Mouse (Mus musculus): ENCODE measurements at regions not wholly inside any gene's neighbourhood (a gene's known extent, or its start where the extent isn't known, plus 50 kb on each side); places are given as distances from the start of the nearest gene placed in this dataset.

DNA sequence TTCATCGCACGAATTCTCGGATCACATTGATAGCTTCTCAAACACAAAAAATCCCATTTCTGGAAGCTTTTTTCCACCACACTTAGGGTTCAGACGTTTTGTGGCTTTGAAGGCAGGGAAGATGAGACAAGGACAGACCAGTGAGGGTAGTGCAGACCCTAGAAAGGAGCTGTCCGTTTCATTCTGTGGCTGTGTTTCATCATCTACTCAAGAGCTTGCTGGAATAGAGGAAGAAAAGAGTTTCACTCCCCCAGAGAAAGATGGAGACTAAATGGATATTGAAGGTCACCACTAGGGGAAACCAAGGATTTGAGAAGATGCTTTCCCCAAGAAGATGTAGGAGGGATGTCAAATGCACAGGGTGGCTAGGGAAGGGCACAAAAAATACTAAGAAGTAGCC lies 171.3 kb upstream of the Kbtbd8 start:
- H3K4me3 ChIP-seq (ENCODE audit: insufficient read depth, low read depth, low read length), result no peak overlapping the region
- no peak overlapping the region for H3K27ac ChIP-seq (replicated peaks; ENCODE audit: low read depth, low read length)
- peaks cover 4% of the 10 kb centered on the region for H3K4me1 ChIP-seq (ENCODE audit: control insufficient read depth, insufficient read depth, insufficient read length, low read length)

DNA sequence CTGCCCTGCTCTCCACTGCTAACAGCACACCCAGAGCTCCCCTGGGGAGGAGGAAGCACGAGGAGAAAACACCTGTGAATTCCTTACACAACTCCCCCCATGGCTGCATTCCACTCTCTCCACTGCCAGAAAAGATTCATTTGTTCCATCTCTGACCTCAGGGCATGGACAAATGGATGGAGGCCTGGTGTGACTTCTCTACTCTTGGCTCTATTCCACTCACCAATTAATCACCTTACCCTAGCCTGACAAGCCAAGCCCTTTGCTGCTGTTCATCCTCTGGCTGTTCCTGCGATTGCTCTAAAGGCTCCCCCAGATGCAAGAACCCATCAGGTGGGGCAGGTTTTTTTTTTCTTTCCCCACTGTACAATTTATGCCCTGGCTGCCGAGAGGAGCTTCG lies 172.8 kb upstream of the Kbtbd8 start:
- Histone ChIP-seq H3K4me3 (ENCODE audit: insufficient read depth, low read depth, low read length) (no peak overlapping the region), H3K4me1 (ENCODE audit: control insufficient read depth, insufficient read depth, insufficient read length, low read length) (peaks cover 3% of the 10 kb centered on the region; the same call in 1 of the 2 replicates), H3K27ac (replicated peaks; ENCODE audit: low read depth, low read length) (no peak overlapping the region)

DNA sequence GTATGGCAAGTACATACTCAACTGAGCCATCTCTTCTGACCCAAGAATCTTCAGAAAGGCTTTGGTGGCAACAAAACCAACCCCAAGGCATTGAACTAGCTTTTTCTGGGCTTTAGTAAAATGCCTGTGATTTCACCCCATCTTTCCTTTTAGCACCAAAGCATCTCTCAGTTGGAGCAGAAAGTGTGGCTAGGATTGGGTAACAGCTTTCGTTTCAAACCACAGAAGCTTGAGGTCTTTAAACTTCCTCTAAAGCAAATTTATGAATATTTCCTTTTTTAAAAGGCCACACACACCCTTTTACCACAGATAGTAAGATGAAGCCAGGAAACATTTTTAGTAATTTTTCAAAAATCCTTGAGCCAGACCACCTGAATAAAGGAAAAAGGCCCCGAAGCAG lies 178.1 kb upstream of the Kbtbd8 start:
- Histone ChIP-seq H3K27ac (replicated peaks; ENCODE audit: low read depth, low read length) (no peak overlapping the region), H3K4me3 (ENCODE audit: insufficient read depth, low read depth, low read length) (no peak overlapping the region), H3K4me1 (ENCODE audit: control insufficient read depth, insufficient read depth, insufficient read length, low read length) (no peaks in the 10 kb centered on the region; the same call in 1 of the 2 replicates)

GRCm38 (mm10) chr6:94936206-94936605 lies 180.8 kb upstream of the Kbtbd8 start:
- no peaks in the 10 kb centered on the region; the same call in 1 of the 2 replicates for H3K4me1 ChIP-seq (ENCODE audit: control insufficient read depth, insufficient read depth, insufficient read length, low read length)
- no peak overlapping the region for H3K4me3 ChIP-seq (ENCODE audit: insufficient read depth, low read depth, low read length)
- no peak overlapping the region for H3K27ac ChIP-seq (replicated peaks; ENCODE audit: low read depth, low read length)

DNA sequence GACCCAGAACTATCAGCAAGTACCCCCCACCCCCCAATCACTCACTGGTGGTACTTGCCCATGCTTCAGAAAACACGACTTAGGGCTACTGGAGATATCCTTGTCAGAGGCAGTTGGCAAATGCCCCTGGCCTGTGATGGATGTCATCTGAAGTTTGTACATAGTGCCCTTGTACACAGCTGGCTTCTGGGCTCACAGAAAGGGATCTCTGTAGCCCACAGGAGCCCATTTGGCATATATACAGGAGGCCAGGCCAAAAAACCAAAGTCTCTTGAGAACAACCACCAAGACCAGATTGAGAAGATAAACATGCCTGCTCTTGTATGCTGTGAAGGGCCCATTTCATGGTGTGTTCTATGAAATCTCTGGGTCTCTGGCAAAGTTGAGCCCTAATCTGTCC lies 181.3 kb upstream of the Kbtbd8 start:
- no peaks in the 10 kb centered on the region; the same call in 1 of the 2 replicates for H3K4me1 ChIP-seq (ENCODE audit: control insufficient read depth, insufficient read depth, insufficient read length, low read length)
- no peak overlapping the region for H3K4me3 ChIP-seq (ENCODE audit: insufficient read depth, low read depth, low read length)
- H3K27ac ChIP-seq (replicated peaks; ENCODE audit: low read depth, low read length), result no peak overlapping the region

DNA sequence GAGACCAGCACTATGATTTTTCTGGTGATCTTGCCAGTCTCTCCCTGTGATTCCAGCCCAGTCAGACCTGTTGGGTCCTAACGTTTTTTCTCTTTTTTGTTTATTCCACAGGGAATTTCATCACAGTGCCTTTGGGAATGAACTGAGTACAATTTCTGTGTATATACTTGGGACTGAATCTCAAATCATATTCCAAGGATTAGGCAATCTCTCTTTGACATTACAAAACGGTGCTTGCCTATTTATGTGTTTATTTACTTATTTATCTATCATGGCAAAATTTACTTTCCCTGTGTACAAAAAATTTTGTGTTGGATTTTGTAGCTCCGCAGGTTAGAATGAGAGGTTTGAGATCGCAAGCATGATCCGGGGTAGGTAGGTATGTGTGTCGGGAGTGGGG lies 189.2 kb upstream of the Kbtbd8 start:
- Histone ChIP-seq H3K4me1 (ENCODE audit: control insufficient read depth, insufficient read depth, insufficient read length, low read length) (0 out of 2 replicates have a peak, but pooled peaks cover 2% of the 10 kb centered on the region), H3K4me3 (ENCODE audit: insufficient read depth, low read depth, low read length) (no peak overlapping the region), H3K27ac (replicated peaks; ENCODE audit: low read depth, low read length) (0 out of 2 replicates have a peak overlapping the region, but pooled peaks have one; percentile 39)

- Histone ChIP-seq H3K4me1 (ENCODE audit: control insufficient read depth, insufficient read depth, insufficient read length, low read length) (0 out of 2 replicates have a peak, but pooled peaks cover 2% of the 10 kb centered on the region), H3K4me3 (ENCODE audit: insufficient read depth, low read depth, low read length) (no peak overlapping the region)
These were observed 190.3 kb upstream of the Kbtbd8 start for GRCm38 (mm10) chr6:94926652-94927211.

GRCm38 (mm10) chr6:94925408-94925807 lies 191.6 kb upstream of the Kbtbd8 start:
- Histone ChIP-seq H3K4me3 (ENCODE audit: insufficient read depth, low read depth, low read length) (no peak overlapping the region), H3K27ac (replicated peaks; ENCODE audit: low read depth, low read length) (no peak overlapping the region), H3K4me1 (ENCODE audit: control insufficient read depth, insufficient read depth, insufficient read length, low read length) (0 out of 2 replicates have a peak, but pooled peaks cover 2% of the 10 kb centered on the region)

More at GRCm38 (mm10) chr6:94926652-94927211, 190.3 kb upstream of the Kbtbd8 start:
- H3K27ac ChIP-seq (replicated peaks; ENCODE audit: low read depth, low read length), result no peak overlapping the region

DNA sequence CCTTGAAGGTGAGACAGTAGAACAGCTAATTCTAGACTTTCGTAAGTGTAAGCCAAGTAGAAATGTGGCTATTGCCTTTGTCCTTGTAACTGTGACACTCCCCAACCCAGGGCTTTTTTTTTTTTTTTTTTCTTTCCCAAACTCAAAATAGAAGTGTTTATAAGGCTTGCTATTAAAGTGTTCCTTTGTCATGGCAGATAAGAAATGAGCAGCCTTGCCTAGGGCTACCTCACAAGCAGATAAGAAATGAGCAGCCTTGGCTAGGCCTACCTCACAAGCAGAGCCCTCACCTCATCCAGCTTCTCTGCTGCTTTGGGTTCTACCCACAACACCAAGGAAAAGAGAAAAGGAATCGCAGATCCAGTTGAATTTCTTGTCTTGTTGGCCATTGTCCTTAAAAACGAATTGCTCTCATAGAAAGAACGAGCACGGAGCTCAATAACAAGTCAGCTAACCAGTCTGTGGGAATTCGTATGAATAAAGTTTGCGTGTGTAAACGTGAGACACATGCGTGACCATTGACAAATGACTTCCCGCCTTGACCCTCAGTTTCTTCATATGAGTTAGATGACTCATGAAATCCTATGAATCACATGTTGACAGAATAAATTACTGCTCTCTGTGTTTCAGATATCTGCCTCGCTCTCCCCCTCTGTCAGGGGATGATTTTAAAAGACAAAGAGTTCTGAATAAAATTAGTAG lies 192.6 kb upstream of the Kbtbd8 start:
- Histone ChIP-seq H3K27ac (replicated peaks; ENCODE audit: low read depth, low read length) (peak overlapping the region; percentile 2; the same call in 1 of the 2 replicates), H3K4me1 (ENCODE audit: control insufficient read depth, insufficient read depth, insufficient read length, low read length) (0 out of 2 replicates have a peak, but pooled peaks cover 2% of the 10 kb centered on the region), H3K4me3 (ENCODE audit: insufficient read depth, low read depth, low read length) (no peak overlapping the region)

- Histone ChIP-seq H3K4me1 (ENCODE audit: control insufficient read depth, insufficient read depth, insufficient read length, low read length) (0 out of 2 replicates have a peak, but pooled peaks cover 2% of the 10 kb centered on the region), H3K27ac (replicated peaks; ENCODE audit: low read depth, low read length) (no peak overlapping the region), H3K4me3 (ENCODE audit: insufficient read depth, low read depth, low read length) (no peak overlapping the region)
These were observed 195.3 kb upstream of the Kbtbd8 start for GRCm38 (mm10) chr6:94921741-94922140.

- H3K4me1 ChIP-seq (ENCODE audit: control insufficient read depth, insufficient read depth, insufficient read length, low read length), result 0 out of 2 replicates have a peak, but pooled peaks cover 2% of the 10 kb centered on the region
- no peak overlapping the region for H3K4me3 ChIP-seq (ENCODE audit: insufficient read depth, low read depth, low read length)
- no peak overlapping the region for H3K27ac ChIP-seq (replicated peaks; ENCODE audit: low read depth, low read length)
These were observed 196.3 kb upstream of the Kbtbd8 start for GRCm38 (mm10) chr6:94920770-94921169.

DNA sequence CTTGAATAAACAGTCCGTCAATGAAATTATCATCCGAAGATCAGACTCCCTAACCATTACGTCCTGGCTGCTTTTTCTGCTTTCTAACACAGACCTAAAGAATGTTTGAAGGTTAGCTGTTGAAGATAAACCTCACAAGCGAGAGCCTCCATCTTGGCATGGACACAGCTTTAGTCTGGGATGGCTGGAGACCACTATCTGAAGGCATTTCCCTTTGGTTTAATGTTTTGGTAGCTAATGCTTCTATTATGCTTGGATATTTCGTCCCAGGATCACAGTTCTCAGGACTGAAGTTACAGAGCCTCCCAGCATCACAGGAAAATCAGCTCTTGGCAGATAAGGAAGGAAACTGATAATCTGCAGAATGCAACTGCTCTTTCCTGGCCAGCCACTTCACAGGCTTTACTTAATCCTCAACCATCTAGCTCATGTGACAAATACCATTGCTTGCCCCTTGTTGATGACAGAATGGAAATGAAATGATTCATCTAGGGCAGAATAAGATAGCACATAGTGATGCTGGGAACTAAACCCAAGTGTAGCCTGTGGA lies 197.8 kb upstream of the Kbtbd8 start:
- H3K4me1 ChIP-seq (ENCODE audit: control insufficient read depth, insufficient read depth, insufficient read length, low read length), result no peaks in the 10 kb centered on the region
- H3K27ac ChIP-seq (replicated peaks; ENCODE audit: low read depth, low read length), result no peak overlapping the region
- H3K4me3 ChIP-seq (ENCODE audit: insufficient read depth, low read depth, low read length), result no peak overlapping the region

DNA sequence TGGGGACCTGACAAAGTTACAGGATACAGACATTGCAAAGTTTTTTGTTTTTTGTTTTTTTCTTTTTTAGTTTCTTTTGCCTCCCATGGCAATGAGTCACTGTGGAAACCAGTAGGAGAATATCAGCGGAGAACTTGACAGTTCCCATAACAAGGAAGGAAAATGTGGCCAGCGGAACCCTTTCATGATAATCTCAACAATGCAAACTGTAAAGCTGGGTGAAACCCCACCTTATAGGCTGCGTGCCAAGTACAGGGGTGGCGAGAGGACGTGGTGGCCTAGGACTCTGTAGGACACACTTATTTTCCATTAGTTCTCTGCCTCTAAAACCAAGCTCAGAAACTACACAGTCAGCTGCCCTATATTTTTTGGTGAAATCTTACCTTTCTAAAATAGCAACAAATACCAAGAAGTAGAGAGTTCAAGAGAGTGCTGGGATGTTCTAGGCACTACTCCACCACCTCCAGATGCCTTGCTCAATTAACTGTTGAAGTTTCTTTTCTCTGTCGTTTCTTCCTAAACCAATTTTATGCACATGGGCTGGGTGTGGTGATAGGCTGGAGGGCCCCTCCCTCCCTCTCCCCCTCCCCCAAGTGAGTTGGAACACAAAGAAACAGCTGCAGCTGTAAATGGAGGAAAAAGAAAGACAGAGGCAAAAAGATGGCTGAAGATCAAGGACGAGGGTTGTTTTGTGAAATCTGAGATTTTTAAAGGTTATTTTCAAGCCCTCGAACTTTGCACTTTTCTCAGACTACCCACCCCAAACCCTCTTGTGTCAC lies 201.0 kb upstream of the Kbtbd8 start:
- Histone ChIP-seq H3K4me1 (ENCODE audit: control insufficient read depth, insufficient read depth, insufficient read length, low read length) (no peaks in the 10 kb centered on the region), H3K27ac (replicated peaks; ENCODE audit: low read depth, low read length) (no peak overlapping the region), H3K4me3 (ENCODE audit: insufficient read depth, low read depth, low read length) (no peak overlapping the region)

DNA sequence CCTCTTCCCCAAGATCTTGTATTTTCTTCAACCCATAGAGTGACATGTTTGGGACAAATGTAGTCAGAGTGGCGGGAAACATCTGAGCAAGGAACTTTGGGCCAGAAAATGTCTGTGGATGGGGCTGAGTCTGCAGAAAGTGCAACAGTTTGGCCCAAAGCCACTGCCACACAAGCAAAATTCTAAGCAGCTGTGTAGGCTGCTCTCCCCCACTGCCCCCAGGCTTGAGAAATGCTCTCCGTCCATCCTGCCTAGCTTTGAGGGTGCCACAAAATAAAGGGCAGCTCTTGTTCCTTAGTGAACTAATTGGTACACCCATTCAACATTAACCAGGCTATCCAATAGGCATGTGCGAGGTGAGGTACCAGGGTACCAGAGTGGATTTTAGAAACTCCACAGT lies 205.2 kb upstream of the Kbtbd8 start:
- no peak overlapping the region for H3K27ac ChIP-seq (replicated peaks; ENCODE audit: low read depth, low read length)

GRCm38 (mm10) chr6:94911374-94911773 lies 205.7 kb upstream of the Kbtbd8 start:
- no peaks in the 10 kb centered on the region for H3K4me1 ChIP-seq (ENCODE audit: control insufficient read depth, insufficient read depth, insufficient read length, low read length)
- no peak overlapping the region for H3K27ac ChIP-seq (replicated peaks; ENCODE audit: low read depth, low read length)

More for the DNA sequence above, 205.2 kb upstream of the Kbtbd8 start:
- no peaks in the 10 kb centered on the region for H3K4me1 ChIP-seq (ENCODE audit: control insufficient read depth, insufficient read depth, insufficient read length, low read length)
- no peak overlapping the region for H3K4me3 ChIP-seq (ENCODE audit: insufficient read depth, low read depth, low read length)

More at GRCm38 (mm10) chr6:94911374-94911773, 205.7 kb upstream of the Kbtbd8 start:
- no peak overlapping the region for H3K4me3 ChIP-seq (ENCODE audit: insufficient read depth, low read depth, low read length)
